8 mouse cellular contexts compared by ENCODE assay signal in the genomic region with DNA sequence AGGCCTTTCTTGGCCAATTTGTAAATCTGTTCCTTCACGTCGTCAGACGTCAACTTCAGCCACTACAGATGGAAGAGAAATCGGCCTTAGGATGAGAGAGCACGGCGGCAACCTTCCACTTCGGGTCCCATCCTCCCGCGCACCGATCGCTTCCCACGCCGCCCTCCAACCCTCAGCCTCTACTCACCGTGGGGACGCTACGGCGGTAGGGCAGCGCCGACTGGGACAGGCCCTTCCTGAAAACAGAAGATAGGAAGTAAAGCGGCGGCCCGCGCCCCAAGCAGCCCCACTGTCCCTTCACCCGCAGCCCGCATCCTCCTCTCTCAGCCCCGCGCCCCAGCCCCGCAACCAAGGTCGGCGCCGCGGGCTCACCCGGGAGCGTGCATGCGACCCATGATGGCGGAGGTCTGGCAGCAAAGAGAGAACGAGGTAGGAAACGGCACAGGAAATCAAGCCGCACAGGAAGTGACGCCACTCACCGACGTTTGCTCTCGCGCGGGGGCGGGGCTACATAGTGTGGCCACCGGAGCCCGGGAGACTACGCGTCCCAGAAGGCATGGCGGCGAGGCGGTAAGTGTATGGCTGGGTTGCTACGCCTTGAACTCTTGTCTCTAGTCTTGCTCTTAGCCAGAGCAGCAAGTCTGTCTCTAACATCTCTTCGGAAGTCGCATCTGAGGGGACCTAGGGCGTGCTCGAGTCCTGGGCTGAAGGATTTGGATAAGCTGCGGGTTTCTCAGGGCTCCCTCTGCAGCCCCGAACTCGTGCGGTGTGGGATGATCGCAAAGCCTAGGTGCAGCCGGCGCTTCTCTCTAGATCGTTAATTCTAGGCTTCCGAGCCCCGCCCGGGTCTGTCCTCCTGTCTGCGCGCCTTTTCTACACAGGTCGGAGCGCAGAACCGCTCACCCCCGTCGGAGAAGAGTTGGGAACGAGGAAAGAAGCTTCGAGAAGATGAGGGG. TPM values are rescaled to one million over a fixed set of nuclear protein-coding genes. Genes with fewer than 3 reads are reported as not detected.
DNase-seq lines count a peak whose midpoint lies in the region; ATAC-seq and TF ChIP-seq lines count a peak whose summit lies in the region.

TSS of gene Rps13 (minus strand) at position 483 of the 956 bp plus-strand sequence.

- peak; percentile 99 for ATAC-seq in forebrain, embryonic 15.5 days (replicated peaks)
- ATAC-seq in neutrophil, adult 5-6 weeks (ENCODE audit: extremely low read depth, insufficient number of reproducible peaks, low FRiP score, poor library complexity, severe bottlenecking): peak; percentile 99

- under 1% methylated on average over 78 of the region's 78 CpGs for WGBS in forebrain, embryonic 15.5 days
- under 1% methylated on average over 78 of the region's 78 CpGs for WGBS in lung, adult 2 months

- no peaks in the 10 kb centered on the region for H3K9me3 ChIP-seq in forebrain, embryonic 15.5 days

- peak within 1 kb of the TSS; percentile 80 for H3K4me2 ChIP-seq in forebrain, embryonic 15.5 days (replicated peaks)

- TF ChIP-seq CTCF in lung, adult 2 months (IDR thresholded peaks at IDR 0.05; ENCODE audit: insufficient read depth, low read length): no peak

- peaks cover 35% of the 10 kb centered on the region for H3K36me3 ChIP-seq in forebrain, embryonic 15.5 days

- no peaks in the 10 kb centered on the region for H3K27me3 ChIP-seq in forebrain, embryonic 15.5 days

- peak within 1 kb of the TSS; percentile 89 for H3K27ac ChIP-seq in forebrain, embryonic 15.5 days (replicated peaks)

- peak; percentile 96 for TF ChIP-seq POLR2A in lung, adult 2 months (IDR thresholded peaks at IDR 0.05; ENCODE audit: borderline replicate concordance, extremely low read depth, low read depth, low read length)

- peaks cover 25% of the 10 kb centered on the region for H3K4me1 ChIP-seq in forebrain, embryonic 15.5 days
- peaks cover 5% of the 10 kb centered on the region for H3K4me1 ChIP-seq in lung, adult 2 months (ENCODE audit: control insufficient read depth, insufficient read depth, low read length)

- H3K4me3 ChIP-seq in forebrain, embryonic 15.5 days: peak within 1 kb of the TSS; percentile 90
- H3K4me3 ChIP-seq in lung, adult 2 months (replicated peaks; ENCODE audit: extremely low read depth, low read depth, low read length): peak within 1 kb of the TSS; percentile 92

- peak within 1 kb of the TSS; percentile 97 for H3K9ac ChIP-seq in forebrain, embryonic 15.5 days (replicated peaks)

- intact Hi-C loops in heart, postnatal 25 days (cut with DNase I): loop anchor here (2.0 to 5.0 kb wide), 2 partner anchors 108 to 177 kb away; partner anchors contain the start of gene Pik3c2a

- peak; percentile 96 for DNase-seq in ES-CJ7 (ENCODE audit: low read depth, low spot score)
- DNase-seq in cerebellum, adult 11 months: peak; percentile 96
- DNase-seq in heart, postnatal 25 days (ENCODE audit: low spot score): peak; percentile 93
- DNase-seq in layer of hippocampus, adult 18-20 months (ENCODE audit: low spot score in 2 of 2): peak; percentile 96 to 99
- peak; percentile 97 for DNase-seq in lung, adult 2 months
- peak; percentile 96 for DNase-seq in thymus, adult 18-20 months

RNA-seq across cellular contexts. Expression of gene Rps13, which starts in this region (rescaled TPM):
- 551 and 569 TPM in 2 replicates for polyA plus RNA-seq in forebrain, embryonic 15.5 days (2015; fragmentation: Nextera tagmentation; extraction: Ambion mirVana)
- total RNA-seq in heart, postnatal 25 days (2021): 100 to 1,000 TPM; 316 to 318 TPM
- total RNA-seq in layer of hippocampus, adult 18-20 months (2021): 100 to 1,000 TPM; 220 to 237 TPM
- polyA plus RNA-seq in lung, adult 2 months (2012; rRNA removed): 82.3 and 118 TPM in 2 replicates
- total RNA-seq in neutrophil, adult 5-6 weeks (2017): 1,522 and 1,553 TPM in 2 replicates

Comparison
In these comparisons a context has a peak if more than half of its experiments do, and no peak if none do; other contexts are left out.
1. Peak in every context shown above with its lines: DNase-seq, ATAC-seq, H3K4me3 ChIP-seq and H3K27ac ChIP-seq.